Mouse (Mus musculus) G1E (cell line): ENCODE measurements around the gene Btbd9. TPM values are rescaled to one million over a fixed set of nuclear protein-coding genes. Genes with fewer than 3 reads are reported as not detected.

Experiments used
- ATAC-seq: 2 replicates; pipeline ENCODE4 v1.8.0; 2016; ENCODE audit warnings: mild to moderate bottlenecking; ENCODE audit not compliant: insufficient number of reproducible peaks, poor library complexity, low FRiP score, severe bottlenecking; ENCODE audit errors: extremely low read depth
- DNase-seq: peaks from one replicate; pipeline ENCODE4 v3.0.0; 2012; ENCODE audit warnings: low spot score
- H3K27me3 ChIP-seq: 2 replicates; pipeline ENCODE4 v1.6.1; 2012; ENCODE audit warnings: mild to moderate bottlenecking, low read length, inconsistent platforms; ENCODE audit not compliant: insufficient read depth
- H3K36me3 ChIP-seq: replicated peaks from 2 replicates; pipeline ENCODE3; 2012; ENCODE audit warnings: mild to moderate bottlenecking, inconsistent platforms
- H3K4me1 ChIP-seq: 2 replicates; pipeline ENCODE4 v1.6.1; 2012; ENCODE audit warnings: low read depth, low read length, inconsistent platforms, mixed read lengths; ENCODE audit not compliant: insufficient read depth
- H3K4me3 ChIP-seq: 2 replicates; pipeline ENCODE4 v1.5.1; 2012; ENCODE audit warnings: low read depth, mild to moderate bottlenecking, inconsistent platforms, low read length, moderate library complexity, mixed read lengths
- H3K9me3 ChIP-seq: replicated peaks from 2 replicates; pipeline ENCODE4 v1.6.1; 2012; ENCODE audit warnings: inconsistent platforms
- CTCF ChIP-seq: IDR thresholded peaks from 2 replicates; pipeline ENCODE4 v1.5.1; 2012; ENCODE audit warnings: low read depth, low read length, inconsistent platforms, mixed read lengths
- GATA1 ChIP-seq: IDR thresholded peaks from 2 replicates; pipeline ENCODE4 v1.6.1; 2012; ENCODE audit warnings: borderline replicate concordance, low read length, inconsistent platforms, mixed read lengths
- GATA2 ChIP-seq: IDR thresholded peaks from 2 replicates; pipeline ENCODE4 v1.6.1; 2012; ENCODE audit warnings: low read depth, low read length, inconsistent platforms, borderline replicate concordance
- POLR2AphosphoS5 ChIP-seq: IDR thresholded peaks from 2 replicates; pipeline ENCODE4 v1.6.1; 2012; ENCODE audit warnings: low read depth, low read length, inconsistent platforms; ENCODE audit not compliant: insufficient replicate concordance
- TAL1 ChIP-seq: conservative IDR thresholded peaks from 2 replicates; pipeline ENCODE4 v1.6.1; 2012; ENCODE audit warnings: low read depth, low read length, inconsistent platforms, mixed read lengths
- polyA plus RNA-seq: library from polyadenylated mRNA; stranded (reverse); fragments of >175 nt; gene quantifications from 2 replicates; pipeline ENCODE4 v1.2.3, GENCODE M21; 2012
- total RNA-seq, 2 experiments: library from RNA; stranded (forward) in 1 of 2; stranded (reverse) in 1 of 2; fragments of 200-1000 nt in 1 of 2; fragments of >200 nt in 1 of 2; fragmentation: Nextera tagmentation in 1 of 2; gene quantifications; 2 replicates each; pipeline ENCODE4 v1.2.3; 2014 to 2017

Gene Btbd9
- total and polyA plus RNA-seq, 3 experiments: 33.6 to 68.4 (median 57.5) TPM

DNA sequence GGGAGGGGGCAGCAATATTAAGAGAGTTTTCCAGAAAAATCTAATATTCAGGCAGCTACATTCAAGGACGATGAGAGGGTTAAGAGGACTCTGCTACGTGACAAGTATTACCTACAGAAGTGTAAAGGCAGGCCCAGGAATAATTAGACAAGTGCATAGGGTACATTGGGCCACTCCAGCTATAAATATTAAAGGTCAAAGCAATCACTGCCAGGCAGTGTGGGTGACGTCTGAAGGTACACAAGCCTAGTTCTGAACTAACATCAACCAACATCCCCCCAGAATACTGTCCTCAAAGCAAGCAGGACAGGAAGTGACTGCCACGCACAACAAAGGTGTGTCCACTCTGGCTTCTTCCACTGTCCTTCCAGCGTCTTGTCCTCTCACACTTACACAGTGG lies 77.5 kb downstream of the Btbd9 start:
- H3K36me3 ChIP-seq: peaks cover 27% of the 10 kb centered on the region
- no peak overlapping the region for H3K4me3 ChIP-seq
- TF ChIP-seq GATA2 (no peak), GATA1 (no peak), CTCF (no peak), POLR2AphosphoS5 (no peak), TAL1 (no peak)
- H3K4me1 ChIP-seq: no peaks in the 10 kb centered on the region
- peaks cover 2% of the 10 kb centered on the region for H3K9me3 ChIP-seq
- ATAC-seq: no peak
- no peaks in the 10 kb centered on the region for H3K27me3 ChIP-seq
- DNase-seq: no peak

DNA sequence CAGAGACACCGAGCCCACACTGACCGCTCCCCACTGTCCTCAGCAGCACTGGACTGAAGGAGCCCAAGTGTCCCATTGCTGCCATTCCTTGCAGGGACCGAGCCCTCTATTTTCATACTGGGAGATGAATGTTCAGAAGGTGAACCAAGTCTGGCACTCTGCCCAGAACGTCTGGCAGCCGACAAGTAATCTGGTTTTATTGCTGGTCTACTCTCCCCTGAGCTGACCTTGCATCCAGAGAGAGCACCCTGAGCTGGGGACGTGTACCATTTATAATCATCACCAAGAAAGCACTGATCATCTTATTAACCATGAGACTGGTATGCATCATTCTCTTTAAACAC lies 77.9 kb downstream of the Btbd9 start:
- DNase-seq: no peak
- no peaks in the 10 kb centered on the region for H3K4me1 ChIP-seq
- H3K27me3 ChIP-seq: no peaks in the 10 kb centered on the region
- TF ChIP-seq GATA2 (no peak), POLR2AphosphoS5 (no peak), CTCF (no peak), TAL1 (no peak), GATA1 (no peak)
- H3K4me3 ChIP-seq: no peak overlapping the region
- H3K36me3 ChIP-seq: peaks cover 31% of the 10 kb centered on the region
- peaks cover 2% of the 10 kb centered on the region for H3K9me3 ChIP-seq
- ATAC-seq: no peak

DNA sequence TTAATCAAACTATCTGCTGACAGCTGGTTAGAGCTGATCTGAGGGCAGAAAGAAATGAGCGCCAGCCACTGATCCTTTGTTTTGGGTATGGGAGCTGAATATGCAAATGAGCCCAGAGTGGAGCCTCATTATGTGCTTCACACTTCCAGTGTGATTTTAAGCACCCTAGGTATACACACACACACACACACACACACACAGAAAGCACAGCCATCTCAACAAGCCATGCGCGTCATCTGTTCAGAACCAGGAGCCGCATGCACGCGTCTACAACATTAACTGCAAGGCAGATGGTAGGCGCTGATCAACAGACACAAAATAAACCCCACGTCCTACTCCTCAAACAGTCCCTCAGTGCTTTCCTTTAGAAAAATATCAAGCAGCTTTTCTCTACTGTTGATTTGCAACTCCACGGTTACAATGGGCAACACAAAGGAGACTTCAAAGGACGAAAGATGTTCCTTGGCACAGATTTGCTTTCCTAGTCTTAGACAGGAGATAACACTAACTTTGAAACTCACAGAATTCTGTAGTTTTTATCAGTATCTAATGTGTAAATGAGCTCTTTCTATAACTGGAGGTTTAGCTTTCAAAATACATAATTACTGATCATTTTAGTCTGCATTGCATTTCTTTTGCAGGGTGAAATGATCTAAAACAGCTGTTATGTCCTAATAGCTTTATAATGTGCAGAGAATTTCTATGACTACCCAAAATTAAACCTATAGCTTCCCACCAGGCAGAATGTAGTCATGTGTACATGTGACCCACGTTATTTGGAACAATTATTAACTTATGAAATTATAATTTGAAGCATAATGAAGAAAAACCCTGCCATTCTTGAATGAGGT lies 78.5 kb downstream of the Btbd9 start:
- TF ChIP-seq GATA1 (no peak), CTCF (no peak), TAL1 (no peak), GATA2 (no peak), POLR2AphosphoS5 (no peak)
- Histone ChIP-seq H3K9me3 (peaks cover 2% of the 10 kb centered on the region), H3K4me3 (no peak overlapping the region), H3K27me3 (no peaks in the 10 kb centered on the region), H3K4me1 (no peaks in the 10 kb centered on the region), H3K36me3 (peaks cover 33% of the 10 kb centered on the region)
- no peak for DNase-seq
- no peak for ATAC-seq

DNA sequence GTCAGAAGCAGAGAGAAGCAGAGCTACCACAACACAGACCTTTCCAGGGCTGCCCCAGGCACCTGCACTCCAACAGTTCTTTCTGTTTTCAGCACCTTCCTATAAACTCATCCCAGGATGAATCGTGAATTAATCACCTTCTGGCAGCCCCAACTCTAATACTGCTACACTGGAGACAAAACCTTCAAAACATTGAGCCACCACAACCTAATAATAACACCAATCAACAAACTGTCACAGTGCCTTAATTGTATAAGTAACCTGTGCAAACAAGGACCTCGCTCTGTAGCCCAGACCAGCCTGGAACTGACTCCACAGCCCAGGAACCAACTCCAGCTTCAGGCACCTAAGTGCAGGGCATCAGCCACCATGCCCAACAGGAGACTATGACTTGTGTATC lies 80.7 kb downstream of the Btbd9 start:
- H3K4me3 ChIP-seq: no peak overlapping the region
- peaks cover 51% of the 10 kb centered on the region for H3K36me3 ChIP-seq
- no peak for TF ChIP-seq GATA2
- no peak for TF ChIP-seq GATA1
- TF ChIP-seq CTCF: no peak
- TF ChIP-seq TAL1: no peak
- no peak for TF ChIP-seq POLR2AphosphoS5
- peaks cover 2% of the 10 kb centered on the region for H3K9me3 ChIP-seq
- no peaks in the 10 kb centered on the region for H3K4me1 ChIP-seq
- no peak for DNase-seq
- no peaks in the 10 kb centered on the region for H3K27me3 ChIP-seq
- ATAC-seq: no peak

DNA sequence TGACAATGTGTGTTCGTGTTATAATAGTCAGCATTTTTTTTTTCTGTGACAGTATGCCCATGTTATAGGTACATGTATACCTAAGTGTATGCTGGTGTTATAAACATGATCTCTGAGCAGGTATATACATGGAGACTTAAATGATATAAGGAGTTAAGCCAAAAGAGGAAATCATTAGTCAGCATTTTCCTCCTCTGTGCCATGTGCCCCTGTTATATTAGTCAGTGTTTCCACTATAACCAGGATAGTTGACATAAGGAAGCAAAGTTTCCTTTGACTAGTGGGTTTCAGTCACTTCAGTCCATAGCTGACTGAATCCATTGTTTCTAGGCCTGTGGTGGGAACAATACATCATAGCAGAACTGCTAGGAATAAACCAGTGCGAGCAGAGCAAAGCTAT lies 81.1 kb downstream of the Btbd9 start:
- Histone ChIP-seq H3K36me3 (peaks cover 51% of the 10 kb centered on the region), H3K4me1 (no peaks in the 10 kb centered on the region), H3K4me3 (no peak overlapping the region), H3K27me3 (no peaks in the 10 kb centered on the region), H3K9me3 (peaks cover 2% of the 10 kb centered on the region)
- TF ChIP-seq GATA2 (no peak), POLR2AphosphoS5 (no peak), CTCF (no peak), TAL1 (no peak), GATA1 (no peak)
- DNase-seq (no peak), ATAC-seq (no peak)

DNA sequence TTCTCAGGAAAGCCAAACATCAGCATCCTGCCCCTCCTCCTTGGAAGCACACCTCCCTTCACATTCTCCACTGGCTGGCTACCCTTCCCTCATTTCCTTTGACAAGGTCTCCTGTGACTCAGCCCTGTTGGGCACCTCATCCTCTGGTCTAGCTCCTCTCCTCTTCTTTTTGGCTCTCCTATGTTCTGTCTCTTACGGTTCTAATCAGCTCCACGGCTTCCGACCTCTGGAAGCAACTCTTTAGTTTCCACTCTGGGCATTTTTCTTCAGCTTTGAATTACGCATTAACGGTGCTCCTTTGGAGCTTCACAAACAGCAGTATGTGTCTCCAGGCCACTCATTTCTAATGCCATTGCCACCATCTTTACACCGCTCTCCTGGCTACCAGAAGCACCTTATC lies 82.8 kb downstream of the Btbd9 start:
- peaks cover 45% of the 10 kb centered on the region for H3K36me3 ChIP-seq
- no peak for ATAC-seq
- H3K27me3 ChIP-seq: no peaks in the 10 kb centered on the region
- no peaks in the 10 kb centered on the region for H3K9me3 ChIP-seq
- DNase-seq: no peak
- H3K4me1 ChIP-seq: no peaks in the 10 kb centered on the region
- no peak overlapping the region for H3K4me3 ChIP-seq
- TF ChIP-seq GATA1 (no peak), CTCF (no peak), TAL1 (no peak), GATA2 (no peak), POLR2AphosphoS5 (no peak)
